Mouse (Mus musculus) small intestine, adult 2 months (tissue): Measurements from ENCODE around the gene Garnl3. TPM values are rescaled to one million over a fixed set of nuclear protein-coding genes. Genes with fewer than 3 reads are reported as not detected.
"Not testable (repeated sequence)": the region's sequence is repeated elsewhere in the genome, so short reads cannot be mapped to it uniquely, and the experiment has no call there.

Experiments used
- H3K27ac ChIP-seq: fragments of 200-500 bp; 2 replicates; pipeline ENCODE4 v1.5.1; 2012; ENCODE audit warnings: low read depth, low read length, control low read depth, inconsistent platforms; ENCODE audit not compliant: insufficient read depth
- H3K27me3 ChIP-seq: fragments of 200-500 bp; 2 replicates; pipeline ENCODE4 v1.6.1; 2012; ENCODE audit warnings: mild to moderate bottlenecking, moderate library complexity, low read length, inconsistent platforms; ENCODE audit not compliant: control insufficient read depth, insufficient read depth
- H3K36me3 ChIP-seq: fragments of 200-500 bp; 2 replicates; pipeline ENCODE4 v1.6.1; 2012; ENCODE audit warnings: mild to moderate bottlenecking, low read length, control low read depth, inconsistent platforms; ENCODE audit not compliant: control insufficient read depth, insufficient read depth
- H3K4me1 ChIP-seq: fragments of 200-500 bp; 2 replicates; pipeline ENCODE4 v1.6.1; 2012; ENCODE audit warnings: low read length, inconsistent platforms, mixed read lengths; ENCODE audit not compliant: control insufficient read depth, insufficient read depth, insufficient read length
- H3K4me3 ChIP-seq: fragments of 200-500 bp; 2 replicates; pipeline ENCODE4 v1.5.1; 2012; ENCODE audit warnings: low read depth, mild to moderate bottlenecking, control low read depth, inconsistent platforms, low read length, moderate library complexity
- CTCF ChIP-seq: fragments of 200-500 bp; IDR thresholded peaks from 2 replicates; pipeline ENCODE4 v1.5.1; 2012; ENCODE audit warnings: low read depth, mild to moderate bottlenecking, control low read depth, inconsistent platforms, low read length, moderate library complexity, mixed read lengths; ENCODE audit not compliant: insufficient replicate concordance, insufficient read length; ENCODE audit errors: extremely low read depth
- POLR2A ChIP-seq: fragments of 200-500 bp; IDR thresholded peaks from 2 replicates; pipeline ENCODE4 v1.6.1; 2012; ENCODE audit warnings: low read depth, mild to moderate bottlenecking, control low read depth, inconsistent platforms, low read length, moderate library complexity
- WGBS: fragments of 180-500 bp; shearing (Covaris S2); methylation state at CpG from one replicate; pipeline ENCODE4 v1.1.7; 2018; 5-methylcytosine and 5-hydroxymethylcytosine counted together
- polyA plus RNA-seq: library from polyadenylated mRNA; depleted of rRNA; stranded (reverse); fragments of >200 nt; gene quantifications from 2 replicates; pipeline ENCODE4 v1.2.3, GENCODE M21; 2012

Gene Garnl3
- polyA plus RNA-seq, 1 experiment = 2.0 TPM

DNA sequence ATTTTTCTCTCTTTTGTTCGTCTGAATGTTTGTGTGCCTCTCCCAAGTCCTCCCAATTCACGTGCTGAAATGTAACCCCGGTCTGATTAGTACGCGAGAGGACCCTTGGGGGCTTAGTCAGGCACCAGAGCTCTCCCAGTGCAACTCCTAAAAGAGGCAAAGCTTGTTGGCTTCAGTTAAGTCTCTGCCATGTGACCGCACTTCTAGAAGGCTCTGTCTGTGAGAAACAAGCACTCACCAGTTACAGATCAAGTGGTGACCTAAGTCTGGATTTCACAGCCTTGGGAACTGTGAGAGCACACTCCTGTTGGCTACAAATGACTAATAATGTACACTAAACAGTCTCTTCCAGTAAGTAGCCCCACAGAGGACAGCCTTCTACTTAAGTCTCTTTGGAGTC, 8.6 kb downstream of the Garnl3 start:
- H3K36me3 ChIP-seq = no peaks in the 10 kb centered on the region
- WGBS = 75% methylated on average over 6 of the region's 6 CpGs
- H3K4me1 ChIP-seq = no peaks in the 10 kb centered on the region
- no peaks in the 10 kb centered on the region for H3K27me3 ChIP-seq
- no peak overlapping the region for H3K4me3 ChIP-seq
- TF ChIP-seq CTCF (no peak), POLR2A (no peak)
- no peak overlapping the region for H3K27ac ChIP-seq

DNA sequence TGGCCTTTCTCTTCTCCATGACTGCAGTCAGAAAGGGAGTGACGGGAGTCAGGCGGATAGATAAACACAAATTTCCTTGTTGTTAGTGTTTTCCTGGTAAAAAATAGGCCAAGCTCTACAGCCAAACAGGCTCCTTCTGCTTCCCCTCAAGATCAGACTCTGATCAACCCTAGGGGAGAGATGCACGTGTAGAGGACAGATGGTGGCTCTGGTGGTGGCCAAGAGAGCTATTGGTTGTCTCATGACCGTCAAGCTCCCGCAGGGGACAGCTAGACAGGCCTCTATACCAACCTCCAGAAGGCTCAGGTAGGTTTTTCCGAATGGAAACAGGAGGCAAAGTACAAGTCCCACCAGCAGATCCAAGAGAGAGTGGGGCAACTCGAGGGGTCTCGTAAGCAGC, 30.9 kb downstream of the Garnl3 start:
- TF ChIP-seq CTCF = no peak
- TF ChIP-seq POLR2A = no peak
- WGBS = 81% methylated on average over 8 of the region's 8 CpGs
- H3K27ac ChIP-seq = no peak overlapping the region
- H3K4me3 ChIP-seq = no peak overlapping the region
- no peaks in the 10 kb centered on the region for H3K36me3 ChIP-seq
- H3K4me1 ChIP-seq = 0 out of 2 replicates have a peak, but pooled peaks cover 2% of the 10 kb centered on the region
- no peaks in the 10 kb centered on the region for H3K27me3 ChIP-seq

DNA sequence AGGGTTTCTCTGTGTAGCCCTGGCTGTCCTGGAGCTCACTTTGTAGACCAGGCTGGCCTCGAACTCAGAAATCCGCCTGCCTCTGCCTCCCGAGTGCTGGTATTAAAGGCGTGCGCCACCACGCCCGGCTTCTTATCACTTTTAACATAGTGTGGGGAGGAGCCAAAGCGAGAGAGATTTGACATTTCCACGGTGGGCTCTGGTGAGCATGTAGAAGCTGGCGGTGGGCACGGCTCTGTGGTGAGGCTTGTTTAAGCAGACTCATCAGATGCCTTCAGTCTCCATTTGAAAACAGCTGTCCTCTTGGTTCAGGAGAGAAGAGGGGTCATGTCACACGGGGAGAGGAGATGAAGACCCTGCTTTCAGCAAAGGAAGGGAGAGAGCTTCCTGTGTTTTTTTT, 34.1 kb downstream of the Garnl3 start:
- not testable (repeated sequence) for H3K36me3 ChIP-seq, H3K27me3 ChIP-seq, H3K4me1 ChIP-seq, H3K4me3 ChIP-seq, H3K27ac ChIP-seq
- 82% methylated on average over 12 of the region's 12 CpGs for WGBS

DNA sequence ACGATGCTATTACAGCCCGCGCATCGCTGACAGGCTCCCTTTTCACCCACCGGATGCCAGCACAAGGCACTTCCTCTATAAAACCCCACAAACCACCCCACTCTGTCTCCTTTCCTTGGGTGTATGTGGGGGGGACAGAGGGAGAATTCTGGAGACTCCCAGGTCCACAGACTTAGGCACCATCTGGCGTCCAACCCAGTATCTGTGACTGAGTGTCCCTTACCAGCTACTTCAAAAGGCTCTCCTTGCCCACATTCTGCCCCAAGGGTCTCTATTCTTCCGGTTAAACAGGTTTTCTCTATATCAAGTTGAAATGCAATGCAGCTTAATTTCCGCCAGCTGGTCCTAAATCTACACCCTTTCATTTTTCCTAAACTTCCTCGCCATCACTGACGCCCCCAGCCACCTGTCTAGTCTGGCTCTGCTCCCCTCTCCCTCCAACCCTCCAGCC, 36.2 kb downstream of the Garnl3 start:
- no peaks in the 10 kb centered on the region for H3K27me3 ChIP-seq
- TF ChIP-seq CTCF = no peak
- TF ChIP-seq POLR2A = no peak
- 72% methylated on average over 10 of the region's 10 CpGs for WGBS
- no peaks in the 10 kb centered on the region for H3K4me1 ChIP-seq
- H3K27ac ChIP-seq = no peak overlapping the region
- no peak overlapping the region for H3K4me3 ChIP-seq
- H3K36me3 ChIP-seq = no peaks in the 10 kb centered on the region

DNA sequence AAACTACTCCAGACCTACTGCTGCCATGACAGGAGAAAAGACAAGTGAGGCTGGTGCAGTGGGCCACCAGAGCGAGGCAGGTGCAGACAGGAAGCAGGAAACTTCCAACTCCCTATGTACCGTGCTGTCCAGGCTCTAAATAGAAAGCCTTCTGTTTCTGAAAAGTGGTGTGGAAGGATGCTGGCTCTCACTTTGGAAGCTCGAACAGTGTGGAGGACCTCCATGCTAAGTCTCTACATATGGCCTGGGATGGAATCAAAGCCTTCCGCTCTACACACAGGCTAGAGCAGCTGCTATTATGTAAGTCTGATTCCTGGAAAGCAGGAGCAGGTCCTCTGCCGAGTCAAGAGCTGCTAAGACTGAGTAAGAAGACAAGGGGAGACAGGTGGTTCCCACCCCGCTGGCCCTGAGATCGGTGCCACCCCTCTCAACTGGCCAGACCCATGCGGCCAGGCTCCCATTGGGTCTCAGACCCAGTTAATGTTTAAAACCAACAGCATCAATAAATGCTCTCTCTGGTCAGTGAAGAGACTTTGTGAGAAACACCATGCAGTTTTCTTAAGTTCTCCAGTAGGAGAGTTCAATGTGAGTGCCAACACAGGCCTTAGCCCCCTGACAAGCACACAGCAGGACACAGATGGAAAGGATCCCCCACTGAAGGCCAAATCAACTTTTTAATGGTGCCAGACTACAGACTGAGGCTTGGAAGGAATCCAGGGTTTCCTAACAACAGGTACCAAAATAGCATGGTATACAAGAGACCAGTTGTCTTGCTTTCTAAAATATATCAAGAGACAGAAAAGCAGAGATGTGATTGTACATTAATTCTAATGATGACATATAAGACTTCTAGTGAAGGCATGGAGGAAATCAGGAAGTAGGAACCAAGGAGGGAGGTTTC, 40.6 kb downstream of the Garnl3 start:
- Histone ChIP-seq H3K27me3 (no peaks in the 10 kb centered on the region), H3K36me3 (no peaks in the 10 kb centered on the region), H3K27ac (no peak overlapping the region), H3K4me3 (no peak overlapping the region), H3K4me1 (no peaks in the 10 kb centered on the region)
- 77% methylated on average over 8 of the region's 8 CpGs for WGBS
- no peak for TF ChIP-seq CTCF
- TF ChIP-seq POLR2A = no peak

DNA sequence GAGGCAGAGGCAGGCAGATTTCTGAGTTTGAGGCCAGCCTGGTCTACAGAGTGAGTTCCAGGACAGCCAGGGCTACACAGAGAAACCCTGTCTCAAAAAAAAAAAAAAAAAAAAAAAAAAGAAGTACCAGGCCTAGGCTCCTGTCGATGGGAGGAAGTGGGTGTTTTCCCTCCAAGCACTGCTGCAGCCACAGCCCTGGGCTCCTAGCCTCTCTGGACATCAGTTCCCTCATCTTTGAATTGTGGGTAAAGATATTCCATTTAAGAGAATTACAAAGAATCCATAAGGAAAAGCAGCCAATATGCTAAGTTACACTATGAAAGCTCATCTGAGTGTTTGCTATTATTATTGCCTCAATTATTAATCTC, 41.4 kb downstream of the Garnl3 start:
- H3K4me1 ChIP-seq, H3K27me3 ChIP-seq, H3K4me3 ChIP-seq, H3K36me3 ChIP-seq, H3K27ac ChIP-seq: not testable (repeated sequence)
- WGBS = 79% methylated on average over 1 of the region's 1 CpGs

DNA sequence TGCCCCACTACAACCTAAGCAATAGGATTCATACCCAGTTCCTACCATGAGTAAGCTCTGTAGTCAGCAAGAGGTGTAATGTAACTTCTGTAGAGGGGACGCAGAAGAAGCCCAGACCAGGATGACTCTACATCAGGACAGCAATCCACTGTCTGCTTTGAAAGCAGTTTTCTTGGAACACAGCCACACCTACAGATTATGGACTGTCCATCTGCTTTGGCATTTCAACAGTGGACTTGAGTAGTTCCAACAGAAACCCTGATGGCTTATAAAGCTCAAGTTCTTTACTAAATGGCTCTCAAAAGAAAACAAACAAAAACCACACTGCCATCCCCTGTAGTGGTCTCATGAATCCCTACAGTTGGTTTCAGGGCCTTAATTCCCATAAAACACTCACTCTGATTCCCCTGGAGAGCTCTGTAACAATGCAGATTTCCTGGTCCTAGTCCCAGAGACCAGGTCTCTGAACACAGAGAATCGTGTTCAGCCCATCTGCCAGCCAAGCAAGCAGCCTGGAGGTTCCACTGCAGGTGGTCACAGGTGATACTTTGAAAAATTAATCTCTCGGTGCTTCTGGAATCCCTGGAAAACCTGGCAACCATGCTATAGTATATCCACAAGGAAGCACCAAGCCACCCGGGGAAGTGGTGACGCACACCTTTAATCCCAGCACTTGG, 42.0 kb downstream of the Garnl3 start:
- WGBS = 79% methylated on average over 5 of the region's 5 CpGs

More for the DNA sequence above, 42.0 kb downstream of the Garnl3 start:
- no peaks in the 10 kb centered on the region for H3K27me3 ChIP-seq
- no peak overlapping the region for H3K4me3 ChIP-seq
- no peaks in the 10 kb centered on the region for H3K36me3 ChIP-seq
- no peak for TF ChIP-seq POLR2A
- no peak for TF ChIP-seq CTCF
- H3K4me1 ChIP-seq = no peaks in the 10 kb centered on the region
- no peak overlapping the region for H3K27ac ChIP-seq
